Mouse (Mus musculus): ENCODE data around the gene Adgrg2. TPM values are rescaled to one million over a fixed set of nuclear protein-coding genes. Genes with fewer than 3 reads are reported as not detected.
A peak's percentile ranks its signal among the peaks of the same experiment; 100 is the strongest.

Gene Adgrg2
- polyA plus RNA-seq, 1 experiment from 2014 or later, result 0.93 TPM

DNA sequence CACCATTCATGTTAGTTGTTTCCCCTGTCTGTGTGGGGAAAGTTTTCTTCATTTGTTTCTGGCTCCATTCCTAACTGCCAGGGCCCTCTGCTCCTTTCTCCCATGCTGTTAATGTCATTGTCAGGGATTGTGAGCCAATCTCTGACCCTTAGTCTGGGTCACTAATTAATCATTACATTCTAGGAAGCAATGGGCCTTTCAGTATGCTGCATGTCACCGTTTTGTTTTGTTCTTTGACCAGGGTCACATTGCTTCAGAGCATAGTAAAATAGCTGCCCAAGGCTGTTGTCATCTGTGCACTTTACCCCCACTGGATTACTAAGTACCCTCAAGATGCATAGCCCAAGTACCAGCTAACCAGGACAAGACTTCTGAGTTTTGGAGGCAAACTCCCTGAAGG lies 36.0 kb downstream of the Adgrg2 start:
- Histone ChIP-seq H3K27me3 (replicated peaks; ENCODE audit: control insufficient read depth, insufficient read depth, low read length) (peaks cover 4% of the 10 kb centered on the region; the same call in 1 of the 2 replicates), H3K36me3 (ENCODE audit: control insufficient read depth, insufficient read depth, low read length) (no peaks in the 10 kb centered on the region), H3K4me1 (ENCODE audit: control insufficient read depth, insufficient read depth, low read length) (no peaks in the 10 kb centered on the region), H3K27ac (ENCODE audit: low read length) (no peak overlapping the region), H3K4me3 (ENCODE audit: low read length) (no peak overlapping the region), H3K4me2 (ENCODE audit: low read depth, low read length) (no peak overlapping the region), H3K9me3 (ENCODE audit: control insufficient read depth, low read length) (no peaks in the 10 kb centered on the region), H3K9ac (ENCODE audit: low read depth, low read length) (no peak overlapping the region)
- peak; percentile 53; the same call in 1 of the 2 replicates for ATAC-seq
- WGBS, result 24% methylated on average over 1 of the region's 1 CpGs

DNA sequence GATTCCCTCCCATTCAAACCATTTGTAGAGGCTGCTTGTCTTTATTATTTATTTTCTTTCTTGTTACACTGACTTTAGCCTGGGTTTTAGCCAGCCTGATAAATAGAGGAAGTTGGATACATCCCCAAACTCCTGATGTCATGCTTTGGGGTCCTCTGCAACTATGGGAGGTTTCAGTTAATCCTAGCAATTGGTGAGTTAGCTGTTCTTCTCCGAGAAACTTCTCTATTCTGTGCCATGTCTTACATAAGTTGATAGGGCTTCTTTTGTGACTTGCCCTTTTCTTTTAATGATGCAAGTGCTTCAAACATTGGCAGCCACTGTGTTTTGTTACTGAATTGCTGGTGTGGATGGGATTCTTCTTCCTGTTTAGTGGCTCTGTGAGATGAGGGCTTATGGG lies 36.4 kb downstream of the Adgrg2 start:
- WGBS, result 78% methylated on average over 1 of the region's 1 CpGs
- Histone ChIP-seq H3K9me3 (ENCODE audit: control insufficient read depth, low read length) (no peaks in the 10 kb centered on the region), H3K4me1 (ENCODE audit: control insufficient read depth, insufficient read depth, low read length) (no peaks in the 10 kb centered on the region), H3K9ac (ENCODE audit: low read depth, low read length) (no peak overlapping the region), H3K27me3 (replicated peaks; ENCODE audit: control insufficient read depth, insufficient read depth, low read length) (peaks cover 4% of the 10 kb centered on the region; the same call in 1 of the 2 replicates), H3K27ac (ENCODE audit: low read length) (no peak overlapping the region), H3K36me3 (ENCODE audit: control insufficient read depth, insufficient read depth, low read length) (no peaks in the 10 kb centered on the region), H3K4me2 (ENCODE audit: low read depth, low read length) (no peak overlapping the region), H3K4me3 (ENCODE audit: low read length) (no peak overlapping the region)
- ATAC-seq, result no peak

DNA sequence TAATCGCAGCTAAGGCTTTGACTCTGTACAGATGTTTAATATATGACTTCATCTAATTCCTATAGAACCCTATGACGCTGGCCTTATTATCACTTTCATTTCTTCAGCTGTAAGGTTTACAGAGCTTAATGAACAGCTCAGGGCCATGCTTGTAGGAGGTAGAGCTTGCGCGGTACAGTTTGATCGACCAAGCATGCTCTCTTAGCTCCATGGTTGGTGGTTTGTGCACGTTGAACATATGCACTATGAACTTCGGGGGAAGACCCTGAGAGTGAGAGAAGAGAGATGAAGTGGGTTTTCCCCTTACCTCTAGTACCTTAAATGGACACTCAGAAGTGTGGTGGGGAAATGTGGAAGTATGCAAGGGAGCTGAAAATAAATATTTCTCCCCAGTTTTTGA lies 41.7 kb downstream of the Adgrg2 start:
- WGBS, result 88% methylated on average over 7 of the region's 7 CpGs
- Histone ChIP-seq H3K4me1 (ENCODE audit: control insufficient read depth, insufficient read depth, low read length) (no peaks in the 10 kb centered on the region), H3K9me3 (ENCODE audit: control insufficient read depth, low read length) (no peaks in the 10 kb centered on the region), H3K9ac (ENCODE audit: low read depth, low read length) (no peak overlapping the region), H3K4me2 (ENCODE audit: low read depth, low read length) (no peak overlapping the region), H3K36me3 (ENCODE audit: control insufficient read depth, insufficient read depth, low read length) (no peaks in the 10 kb centered on the region), H3K27ac (ENCODE audit: low read length) (no peak overlapping the region), H3K27me3 (replicated peaks; ENCODE audit: control insufficient read depth, insufficient read depth, low read length) (no peaks in the 10 kb centered on the region), H3K4me3 (ENCODE audit: low read length) (no peak overlapping the region)
- ATAC-seq, result no peak

DNA sequence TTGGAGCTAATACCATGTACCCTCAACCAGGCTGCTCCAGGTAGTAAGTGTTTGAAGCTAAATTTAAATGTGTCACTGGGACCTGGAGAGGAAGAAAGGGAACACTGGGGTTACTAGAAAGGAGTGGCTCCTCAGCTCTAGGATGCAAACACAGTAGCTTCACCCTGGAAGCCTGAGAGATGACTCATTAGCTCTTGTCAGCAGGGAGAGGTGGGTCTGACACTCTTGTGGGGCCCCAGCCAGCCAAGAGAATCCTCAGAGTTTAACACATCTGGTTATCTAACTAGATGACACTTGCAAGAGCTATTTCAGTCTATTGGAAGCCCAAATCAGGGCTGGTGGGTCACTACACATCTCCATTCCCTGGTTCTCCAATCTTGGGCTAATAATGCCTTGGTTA lies 50.8 kb downstream of the Adgrg2 start:
- Histone ChIP-seq H3K4me2 (ENCODE audit: low read depth, low read length) (no peak overlapping the region), H3K9me3 (ENCODE audit: control insufficient read depth, low read length) (no peaks in the 10 kb centered on the region), H3K27ac (ENCODE audit: low read length) (no peak overlapping the region), H3K36me3 (ENCODE audit: control insufficient read depth, insufficient read depth, low read length) (no peaks in the 10 kb centered on the region), H3K9ac (ENCODE audit: low read depth, low read length) (no peak overlapping the region), H3K27me3 (replicated peaks; ENCODE audit: control insufficient read depth, insufficient read depth, low read length) (no peaks in the 10 kb centered on the region), H3K4me3 (ENCODE audit: low read length) (no peak overlapping the region), H3K4me1 (ENCODE audit: control insufficient read depth, insufficient read depth, low read length) (no peaks in the 10 kb centered on the region)
- no peak for ATAC-seq

DNA sequence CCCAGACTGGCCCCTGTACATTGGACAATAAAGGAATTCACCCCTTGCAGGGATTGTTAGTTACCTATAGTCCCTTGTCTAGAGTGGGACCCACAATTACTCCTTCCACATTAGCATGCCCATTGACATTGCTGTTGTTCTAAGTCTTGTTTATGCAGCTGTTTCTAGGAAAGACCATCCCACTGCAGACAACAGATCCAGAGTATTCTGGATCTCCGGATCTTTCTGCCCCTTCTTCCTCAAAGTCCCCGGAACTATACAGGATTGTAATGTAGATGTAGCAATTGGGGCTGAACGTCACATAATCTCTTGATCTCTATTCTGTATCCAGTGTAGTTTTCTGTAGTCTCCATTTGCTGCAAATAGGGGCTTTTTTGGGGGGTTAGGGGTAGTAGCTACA lies 57.9 kb downstream of the Adgrg2 start:
- Histone ChIP-seq H3K9ac (ENCODE audit: low read depth, low read length) (no peak overlapping the region), H3K4me1 (ENCODE audit: control insufficient read depth, insufficient read depth, low read length) (no peaks in the 10 kb centered on the region), H3K9me3 (ENCODE audit: control insufficient read depth, low read length) (no peaks in the 10 kb centered on the region), H3K4me2 (ENCODE audit: low read depth, low read length) (no peak overlapping the region), H3K27ac (ENCODE audit: low read length) (no peak overlapping the region), H3K36me3 (ENCODE audit: control insufficient read depth, insufficient read depth, low read length) (no peaks in the 10 kb centered on the region), H3K27me3 (replicated peaks; ENCODE audit: control insufficient read depth, insufficient read depth, low read length) (no peaks in the 10 kb centered on the region), H3K4me3 (ENCODE audit: low read length) (no peak overlapping the region)
- no peak for ATAC-seq
- 89% methylated on average over 3 of the region's 3 CpGs for WGBS

DNA sequence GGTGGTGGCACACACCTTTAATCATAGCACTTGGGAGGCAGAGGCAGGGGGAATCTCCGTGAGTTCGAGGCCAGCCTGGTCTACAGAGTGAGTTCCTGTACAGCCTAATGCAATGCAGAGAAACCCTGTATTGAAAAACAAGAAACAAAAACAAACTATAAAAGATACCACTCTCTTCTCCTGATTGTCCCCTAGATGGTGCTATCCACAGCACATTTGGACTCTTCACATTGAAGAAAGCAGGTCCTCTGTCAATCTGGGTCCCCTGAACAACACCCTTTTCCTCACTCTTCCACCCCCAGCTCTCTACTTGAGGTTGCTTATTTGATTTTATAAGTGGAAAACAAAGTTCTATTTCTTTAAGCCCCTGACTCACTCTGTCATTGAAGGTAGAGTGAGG lies 58.9 kb downstream of the Adgrg2 start:
- H3K9ac ChIP-seq (ENCODE audit: low read depth, low read length), result no peak overlapping the region
- no peak for ATAC-seq
- no peak overlapping the region for H3K27ac ChIP-seq (ENCODE audit: low read length)
- no peaks in the 10 kb centered on the region for H3K36me3 ChIP-seq (ENCODE audit: control insufficient read depth, insufficient read depth, low read length)
- no peak overlapping the region for H3K4me2 ChIP-seq (ENCODE audit: low read depth, low read length)
- no peaks in the 10 kb centered on the region for H3K9me3 ChIP-seq (ENCODE audit: control insufficient read depth, low read length)
- no peaks in the 10 kb centered on the region for H3K4me1 ChIP-seq (ENCODE audit: control insufficient read depth, insufficient read depth, low read length)
- no peak overlapping the region for H3K4me3 ChIP-seq (ENCODE audit: low read length)
- H3K27me3 ChIP-seq (replicated peaks; ENCODE audit: control insufficient read depth, insufficient read depth, low read length), result no peaks in the 10 kb centered on the region
- 73% methylated on average over 2 of the region's 2 CpGs for WGBS

DNA sequence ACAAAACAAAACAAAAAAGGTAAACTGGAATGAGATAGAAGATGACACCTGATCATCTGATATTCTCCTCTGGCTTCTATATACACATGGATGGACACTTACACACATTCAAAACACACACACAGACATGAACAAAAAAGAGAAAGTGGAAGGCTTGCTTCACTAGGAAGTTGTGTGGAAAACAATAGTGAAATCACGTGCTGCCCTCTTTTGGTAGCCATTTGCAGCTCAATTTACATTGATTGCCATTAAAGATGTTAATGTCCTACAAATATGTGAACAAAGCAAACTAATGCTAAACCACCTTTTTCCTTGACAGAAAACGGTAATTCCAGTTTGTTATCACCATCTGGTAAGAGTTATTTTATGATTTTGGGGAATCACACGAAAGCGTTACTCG lies 65.2 kb downstream of the Adgrg2 start:
- H3K4me3 ChIP-seq (ENCODE audit: low read length), result no peak overlapping the region
- WGBS, result 69% methylated on average over 5 of the region's 5 CpGs
- no peaks in the 10 kb centered on the region for H3K36me3 ChIP-seq (ENCODE audit: control insufficient read depth, insufficient read depth, low read length)
- no peak overlapping the region for H3K9ac ChIP-seq (ENCODE audit: low read depth, low read length)
- no peak overlapping the region for H3K27ac ChIP-seq (ENCODE audit: low read length)
- H3K4me1 ChIP-seq (ENCODE audit: control insufficient read depth, insufficient read depth, low read length), result no peaks in the 10 kb centered on the region
- H3K4me2 ChIP-seq (ENCODE audit: low read depth, low read length), result no peak overlapping the region
- no peak for ATAC-seq
- no peaks in the 10 kb centered on the region for H3K9me3 ChIP-seq (ENCODE audit: control insufficient read depth, low read length)
- no peaks in the 10 kb centered on the region for H3K27me3 ChIP-seq (replicated peaks; ENCODE audit: control insufficient read depth, insufficient read depth, low read length)

DNA sequence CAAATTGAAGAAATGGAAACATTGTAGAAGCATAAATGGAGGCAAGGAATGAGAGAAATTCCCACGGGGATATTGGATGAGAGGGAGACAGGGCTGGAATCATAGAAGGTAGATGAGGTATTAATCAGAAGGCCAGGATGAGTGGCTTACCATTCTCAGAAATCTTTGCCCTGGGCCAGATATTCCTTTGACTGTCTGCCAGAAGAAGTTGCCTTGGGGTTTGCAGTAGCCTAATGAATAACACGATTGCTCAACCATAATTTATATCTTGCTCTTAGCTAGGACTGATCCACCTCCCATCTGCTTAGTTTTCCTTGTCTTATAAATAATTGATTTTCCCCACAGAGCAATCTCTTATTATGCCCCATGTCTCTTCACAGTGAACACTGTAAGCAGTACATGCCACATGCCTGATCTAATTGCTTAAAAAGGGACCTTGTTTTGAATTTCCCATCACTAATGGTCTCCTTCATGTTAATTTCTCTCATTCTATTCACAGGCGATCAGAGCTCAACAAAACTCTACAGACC lies 80.8 kb downstream of the Adgrg2 start:
- no peaks in the 10 kb centered on the region for H3K36me3 ChIP-seq (ENCODE audit: control insufficient read depth, insufficient read depth, low read length)
- 0 out of 2 replicates have a peak, but pooled peaks cover 3% of the 10 kb centered on the region for H3K27me3 ChIP-seq (replicated peaks; ENCODE audit: control insufficient read depth, insufficient read depth, low read length)
- H3K4me2 ChIP-seq (ENCODE audit: low read depth, low read length), result no peak overlapping the region
- no peak for ATAC-seq
- H3K4me3 ChIP-seq (ENCODE audit: low read length), result no peak overlapping the region
- no peaks in the 10 kb centered on the region for H3K4me1 ChIP-seq (ENCODE audit: control insufficient read depth, insufficient read depth, low read length)
- H3K9me3 ChIP-seq (ENCODE audit: control insufficient read depth, low read length), result no peaks in the 10 kb centered on the region
- WGBS, result 74% methylated on average over 3 of the region's 3 CpGs
- no peak overlapping the region for H3K27ac ChIP-seq (ENCODE audit: low read length)
- H3K9ac ChIP-seq (ENCODE audit: low read depth, low read length), result no peak overlapping the region

DNA sequence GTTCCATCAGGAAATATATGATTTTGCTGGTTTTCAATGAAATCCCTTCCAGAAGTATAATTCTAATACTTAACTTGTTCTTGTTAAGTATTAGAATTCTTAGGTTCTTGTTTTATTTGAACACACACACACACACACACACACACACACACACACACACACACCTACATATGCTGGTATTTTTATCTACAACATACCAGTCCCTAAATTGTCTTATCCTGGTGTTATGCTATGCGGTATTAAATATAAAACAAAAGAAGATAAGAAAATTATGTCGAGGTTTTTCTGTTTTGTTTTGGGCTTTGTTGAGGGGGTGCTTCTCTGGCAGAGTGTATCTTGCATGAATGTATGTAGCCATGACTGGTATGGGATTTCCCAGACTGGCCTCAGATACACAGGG lies 99.3 kb downstream of the Adgrg2 start:
- ATAC-seq, result no peak
- Histone ChIP-seq H3K9ac (ENCODE audit: low read depth, low read length) (no peak overlapping the region), H3K4me1 (ENCODE audit: control insufficient read depth, insufficient read depth, low read length) (no peaks in the 10 kb centered on the region), H3K4me3 (ENCODE audit: low read length) (no peak overlapping the region), H3K36me3 (ENCODE audit: control insufficient read depth, insufficient read depth, low read length) (no peaks in the 10 kb centered on the region), H3K27ac (ENCODE audit: low read length) (no peak overlapping the region), H3K27me3 (replicated peaks; ENCODE audit: control insufficient read depth, insufficient read depth, low read length) (no peaks in the 10 kb centered on the region), H3K9me3 (ENCODE audit: control insufficient read depth, low read length) (no peaks in the 10 kb centered on the region), H3K4me2 (ENCODE audit: low read depth, low read length) (no peak overlapping the region)
- WGBS, result 76% methylated on average over 2 of the region's 2 CpGs

DNA sequence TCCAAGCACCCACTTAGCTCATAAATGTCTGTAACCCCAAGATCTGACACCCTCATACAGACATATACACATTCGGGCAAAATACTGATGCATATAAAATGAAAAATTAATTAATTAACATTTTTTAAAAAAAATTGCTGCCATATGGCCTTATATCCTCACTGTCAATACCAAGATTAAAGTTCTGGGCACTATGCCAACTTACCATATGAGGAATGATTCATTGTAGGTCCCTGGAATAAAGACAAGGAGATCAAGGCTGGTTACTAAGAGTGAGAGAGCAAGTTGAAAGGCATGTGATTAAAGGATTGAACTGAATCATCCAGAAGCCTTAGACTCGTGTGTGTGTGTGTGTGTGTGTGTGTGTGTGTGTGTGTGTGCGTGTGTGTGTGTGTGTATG lies 103.8 kb downstream of the Adgrg2 start:
- no peaks in the 10 kb centered on the region for H3K4me1 ChIP-seq (ENCODE audit: control insufficient read depth, insufficient read depth, low read length)
- H3K9ac ChIP-seq (ENCODE audit: low read depth, low read length), result no peak overlapping the region
- H3K4me3 ChIP-seq (ENCODE audit: low read length), result no peak overlapping the region
- no peaks in the 10 kb centered on the region for H3K36me3 ChIP-seq (ENCODE audit: control insufficient read depth, insufficient read depth, low read length)
- H3K27ac ChIP-seq (ENCODE audit: low read length), result no peak overlapping the region
- H3K9me3 ChIP-seq (ENCODE audit: control insufficient read depth, low read length), result no peaks in the 10 kb centered on the region
- no peak for ATAC-seq
- H3K27me3 ChIP-seq (replicated peaks; ENCODE audit: control insufficient read depth, insufficient read depth, low read length), result no peaks in the 10 kb centered on the region
- no peak overlapping the region for H3K4me2 ChIP-seq (ENCODE audit: low read depth, low read length)
- WGBS, result 46% methylated on average over 2 of the region's 3 CpGs

All from intestine, embryonic 16.5 days (tissue).